In genomic region chr4:115057674-115058316, GRCm38 (mm10) we compare ENCODE assay signal across 8 mouse cellular contexts. TPM values are rescaled to one million over a fixed set of nuclear protein-coding genes. Genes with fewer than 3 reads are reported as not detected.
DNase-seq lines count a peak whose midpoint lies in the region; ATAC-seq and TF ChIP-seq lines count a peak whose summit lies in the region.

No protein-coding gene starts in this region.

- no peaks in the 10 kb centered on the region for H3K36me3 ChIP-seq in spleen, adult 2 months (ENCODE audit: control insufficient read depth, insufficient read depth, low read length)
- no peaks in the 10 kb centered on the region for H3K36me3 ChIP-seq in forebrain, embryonic 15.5 days
- no peaks in the 10 kb centered on the region for H3K36me3 ChIP-seq in intestine, embryonic 16.5 days (ENCODE audit: control insufficient read depth, insufficient read depth, low read length)
- H3K36me3 ChIP-seq in midbrain, embryonic 16.5 days (ENCODE audit: control insufficient read depth, insufficient read depth, low read length): no peaks in the 10 kb centered on the region

- no peaks in the 10 kb centered on the region for H3K9me3 ChIP-seq in forebrain, embryonic 15.5 days
- no peaks in the 10 kb centered on the region for H3K9me3 ChIP-seq in intestine, embryonic 16.5 days (ENCODE audit: control insufficient read depth, low read length)
- H3K9me3 ChIP-seq in midbrain, embryonic 16.5 days (replicated peaks; ENCODE audit: control insufficient read depth, low read length, poor library complexity, severe bottlenecking): no peaks in the 10 kb centered on the region

- peaks cover under 1% of the 10 kb centered on the region; the same call in 1 of the 2 replicates for H3K4me1 ChIP-seq in spleen, adult 2 months (ENCODE audit: control insufficient read depth, insufficient read depth, insufficient read length)
- H3K4me1 ChIP-seq in forebrain, embryonic 15.5 days: peaks cover 25% of the 10 kb centered on the region
- peaks cover 15% of the 10 kb centered on the region for H3K4me1 ChIP-seq in intestine, embryonic 16.5 days (ENCODE audit: control insufficient read depth, insufficient read depth, low read length)
- H3K4me1 ChIP-seq in midbrain, embryonic 16.5 days (ENCODE audit: control insufficient read depth, insufficient read depth, low read length): peaks cover 5% of the 10 kb centered on the region

- peaks cover 28% of the 10 kb centered on the region for H3K27me3 ChIP-seq in spleen, adult 2 months (ENCODE audit: control insufficient read depth, insufficient read depth, low read length)
- H3K27me3 ChIP-seq in forebrain, embryonic 15.5 days: peaks cover 78% of the 10 kb centered on the region
- H3K27me3 ChIP-seq in intestine, embryonic 16.5 days (replicated peaks; ENCODE audit: control insufficient read depth, insufficient read depth, low read length): peaks cover 84% of the 10 kb centered on the region
- H3K27me3 ChIP-seq in midbrain, embryonic 16.5 days (ENCODE audit: control insufficient read depth, insufficient read depth, low read depth, low read length): peaks cover 46% of the 10 kb centered on the region

- no peak for TF ChIP-seq POLR2A in spleen, adult 2 months (IDR thresholded peaks at IDR 0.05; ENCODE audit: low read depth, low read length)

- peak overlapping the region; percentile 44; the same call in 1 of the 2 replicates for H3K4me3 ChIP-seq in spleen, adult 2 months (ENCODE audit: extremely low read depth, insufficient read depth, insufficient read length)
- peak overlapping the region; percentile 6; the same call in 1 of the 2 replicates for H3K4me3 ChIP-seq in forebrain, embryonic 15.5 days
- peak overlapping the region; percentile 39 for H3K4me3 ChIP-seq in intestine, embryonic 16.5 days (ENCODE audit: low read length)
- peak overlapping the region; percentile 40 for H3K4me3 ChIP-seq in midbrain, embryonic 16.5 days (ENCODE audit: low read depth, low read length)

- ATAC-seq in forebrain, embryonic 15.5 days (replicated peaks): no peak
- no peak; the same call in 1 of the 2 replicates for ATAC-seq in intestine, embryonic 16.5 days
- ATAC-seq in midbrain, embryonic 16.5 days: peak; percentile 21
- no peak for ATAC-seq in frontal cortex, adult (ENCODE audit: low TSS enrichment)

- DNase-seq in spleen, adult 2 months (ENCODE audit: low read depth in 1 of 2, low spot score in 2 of 2): no peak
- DNase-seq in spleen, postnatal 14 days (ENCODE audit: low spot score in 2 of 2): no peak
- DNase-seq in layer of hippocampus, adult 9-10 months (ENCODE audit: low spot score): no peak
- DNase-seq in yolk sac, embryonic 10.5 days (ENCODE audit: low spot score): no peak

- H3K27ac ChIP-seq in spleen, adult 2 months (ENCODE audit: insufficient read depth, low read length): peak overlapping the region; percentile 52; the same call in 1 of the 2 replicates
- H3K27ac ChIP-seq in forebrain, embryonic 15.5 days (replicated peaks): no peak overlapping the region
- peak overlapping the region; percentile 11; the same call in 1 of the 2 replicates for H3K27ac ChIP-seq in intestine, embryonic 16.5 days (ENCODE audit: low read length)
- H3K27ac ChIP-seq in midbrain, embryonic 16.5 days (ENCODE audit: low read length): peak overlapping the region; percentile 88

- H3K9ac ChIP-seq in forebrain, embryonic 15.5 days (replicated peaks): no peak overlapping the region
- peak overlapping the region; percentile 46 for H3K9ac ChIP-seq in intestine, embryonic 16.5 days (ENCODE audit: low read depth, low read length)
- peak overlapping the region; percentile 63 for H3K9ac ChIP-seq in midbrain, embryonic 16.5 days (ENCODE audit: low read depth, low read length)

- H3K4me2 ChIP-seq in forebrain, embryonic 15.5 days (replicated peaks): no peak overlapping the region
- H3K4me2 ChIP-seq in intestine, embryonic 16.5 days (ENCODE audit: low read depth, low read length): no peak overlapping the region
- H3K4me2 ChIP-seq in midbrain, embryonic 16.5 days (ENCODE audit: low read length): peak overlapping the region; percentile 50

- no peak for TF ChIP-seq CTCF in spleen, adult 2 months (IDR thresholded peaks at IDR 0.05; ENCODE audit: extremely low read depth, insufficient read depth, insufficient read length, insufficient replicate concordance)

- WGBS in spleen, adult 2 months: 2% methylated on average over 33 of the region's 33 CpGs
- under 1% methylated on average over 33 of the region's 33 CpGs for WGBS in forebrain, embryonic 15.5 days
- 2% methylated on average over 33 of the region's 33 CpGs for WGBS in intestine, embryonic 16.5 days
- under 1% methylated on average over 33 of the region's 33 CpGs for WGBS in midbrain, embryonic 16.5 days

RNA-seq across cellular contexts. Expression of gene Tal1, which starts 1.6 kb away (rescaled TPM):
- 20.9 and 37.0 TPM in 2 replicates for polyA plus RNA-seq in spleen, adult 2 months (2012; rRNA removed)
- polyA plus RNA-seq in forebrain, embryonic 15.5 days (2015; fragmentation: Nextera tagmentation; extraction: Ambion mirVana): 0.48 and 0.60 TPM in 2 replicates
- 0.38 and 0.70 TPM in 2 replicates for polyA plus RNA-seq in intestine, embryonic 16.5 days (2015; fragmentation: Nextera tagmentation; extraction: Ambion mirVana)
- 4.6 and 6.4 TPM in 2 replicates for polyA plus RNA-seq in midbrain, embryonic 16.5 days (2015; fragmentation: Nextera tagmentation; extraction: Ambion mirVana)

RNA-seq across cellular contexts. Expression of gene Pdzk1ip1, which starts 30.7 kb away (rescaled TPM):
- polyA plus RNA-seq in spleen, adult 2 months (2012; rRNA removed): 79.3 and 89.6 TPM in 2 replicates
- polyA plus RNA-seq in forebrain, embryonic 15.5 days (2015; fragmentation: Nextera tagmentation; extraction: Ambion mirVana): 0.60 and 1.2 TPM in 2 replicates
- polyA plus RNA-seq in intestine, embryonic 16.5 days (2015; fragmentation: Nextera tagmentation; extraction: Ambion mirVana): 256 and 335 TPM in 2 replicates
- 2.0 and 2.3 TPM in 2 replicates for polyA plus RNA-seq in midbrain, embryonic 16.5 days (2015; fragmentation: Nextera tagmentation; extraction: Ambion mirVana)

RNA-seq across cellular contexts. Expression of gene Stil, which starts 57.8 kb away (rescaled TPM):
- polyA plus RNA-seq in spleen, adult 2 months (2012; rRNA removed): 1.2 TPM in 2 replicates
- polyA plus RNA-seq in forebrain, embryonic 15.5 days (2015; fragmentation: Nextera tagmentation; extraction: Ambion mirVana): 5.7 and 6.5 TPM in 2 replicates
- 7.2 TPM in 2 replicates for polyA plus RNA-seq in intestine, embryonic 16.5 days (2015; fragmentation: Nextera tagmentation; extraction: Ambion mirVana)
- 2.0 and 2.1 TPM in 2 replicates for polyA plus RNA-seq in midbrain, embryonic 16.5 days (2015; fragmentation: Nextera tagmentation; extraction: Ambion mirVana)

Comparison
In these comparisons a context has a peak if more than half of its experiments do, and no peak if none do; other contexts are left out.
1. RNA of gene Pdzk1ip1, which starts 30.7 kb away (polyA plus RNA-seq): 256 to 335 TPM in intestine, embryonic 16.5 days and 79.3 to 89.6 TPM in spleen, adult 2 months; 2.0 to 2.3 TPM in midbrain, embryonic 16.5 days and 0.60 to 1.2 TPM in forebrain, embryonic 15.5 days; every median in the first group is over 10 times any median in the second.
2. Peak in every context shown above with its lines, with median percentiles within 50 percentile points of each other: H3K4me3 ChIP-seq.